Mouse (Mus musculus) lung, embryonic 16.5 days (tissue): Measurements from ENCODE around the gene Araf. TPM values are rescaled to one million over a fixed set of nuclear protein-coding genes. Genes with fewer than 3 reads are reported as not detected.

Source experiments
- ATAC-seq: fragments of 200-750 bp; cut with Nextera tagmentation; 2 replicates; pipeline ENCODE4 v1.8.0; 2017; ENCODE audit warnings: low read depth, mild to moderate bottlenecking, moderate library complexity
- H3K27ac ChIP-seq: fragments of 300-500 bp; sonication (generic); 2 replicates; pipeline ENCODE4 v1.5.1; 2014; ENCODE audit warnings: mild to moderate bottlenecking, control low read depth, low read length
- H3K27me3 ChIP-seq: fragments of 300-500 bp; sonication (generic); 2 replicates; pipeline ENCODE4 v1.6.1; 2014; ENCODE audit warnings: low read depth, low read length, mixed read lengths; ENCODE audit not compliant: control insufficient read depth, insufficient read depth
- H3K36me3 ChIP-seq: fragments of 300-500 bp; sonication (generic); 2 replicates; pipeline ENCODE4 v1.6.1; 2014; ENCODE audit warnings: low read length; ENCODE audit not compliant: control insufficient read depth, insufficient read depth
- H3K4me1 ChIP-seq: fragments of 300-500 bp; sonication (generic); replicated peaks from 2 replicates; pipeline ENCODE4 v1.6.1; 2014; ENCODE audit warnings: low read length, mixed read lengths; ENCODE audit not compliant: control insufficient read depth, insufficient read depth
- H3K4me2 ChIP-seq: fragments of 300-500 bp; sonication (generic); 2 replicates; pipeline ENCODE4 v1.6.1; 2014; ENCODE audit warnings: low read depth, low read length, control low read depth
- H3K4me3 ChIP-seq: fragments of 300-500 bp; sonication (generic); 2 replicates; pipeline ENCODE4 v1.5.1; 2014; ENCODE audit warnings: mild to moderate bottlenecking, low read length, control low read depth
- H3K9ac ChIP-seq: fragments of 300-500 bp; sonication (generic); 2 replicates; pipeline ENCODE4 v1.6.1; 2014; ENCODE audit warnings: low read length, control low read depth
- H3K9me3 ChIP-seq: fragments of 300-500 bp; sonication (generic); 2 replicates; pipeline ENCODE4 v1.6.1; 2016; ENCODE audit warnings: low read length; ENCODE audit not compliant: control insufficient read depth
- WGBS: fragments of 180-500 bp; shearing (Covaris S2); extraction: QIAGEN DNeasy Blood & Tissue Kit; methylation state at CpG from one replicate; pipeline ENCODE4 v1.1.7; 2014; 5-methylcytosine and 5-hydroxymethylcytosine counted together
- polyA plus RNA-seq: library from polyadenylated mRNA; unstranded; fragments of >200 nt; fragmentation: Nextera tagmentation; extraction: Ambion mirVana; gene quantifications from 2 replicates; pipeline ENCODE4 v1.2.1, GENCODE M21; 2015

The Araf gene
- polyA plus RNA-seq, 1 experiment from 2014 or later: 107 TPM

GRCm38 (mm10) chrX:20863161-20864101, 65.8 kb downstream of the Araf start:
- H3K27ac ChIP-seq: no peak overlapping the region
- no peaks in the 10 kb centered on the region; the same call in 1 of the 2 replicates for H3K36me3 ChIP-seq
- ATAC-seq: peak; percentile 6; the same call in 1 of the 2 replicates
- H3K27me3 ChIP-seq: no peaks in the 10 kb centered on the region
- no peaks in the 10 kb centered on the region for H3K9me3 ChIP-seq
- H3K9ac ChIP-seq: no peak overlapping the region
- 80% methylated on average over 9 of the region's 9 CpGs for WGBS
- H3K4me3 ChIP-seq: no peak overlapping the region
- no peaks in the 10 kb centered on the region; the same call in 1 of the 2 replicates for H3K4me1 ChIP-seq
- no peak overlapping the region for H3K4me2 ChIP-seq

- no peak overlapping the region for H3K4me3 ChIP-seq
- no peak overlapping the region for H3K27ac ChIP-seq
- no peak overlapping the region for H3K4me2 ChIP-seq
- H3K27me3 ChIP-seq: no peaks in the 10 kb centered on the region
- no peaks in the 10 kb centered on the region for H3K36me3 ChIP-seq
- ATAC-seq: no peak
- H3K9ac ChIP-seq: no peak overlapping the region
- H3K4me1 ChIP-seq: no peaks in the 10 kb centered on the region
- no peaks in the 10 kb centered on the region for H3K9me3 ChIP-seq
- 45% methylated on average over 4 of the region's 4 CpGs for WGBS
Measured at GRCm38 (mm10) chrX:20868091-20868490, 70.5 kb downstream of the Araf start.

GRCm38 (mm10) chrX:20869203-20869602, 71.6 kb downstream of the Araf start:
- H3K27me3 ChIP-seq: no peaks in the 10 kb centered on the region
- no peaks in the 10 kb centered on the region for H3K9me3 ChIP-seq
- H3K9ac ChIP-seq: no peak overlapping the region
- H3K4me2 ChIP-seq: no peak overlapping the region
- no peaks in the 10 kb centered on the region for H3K4me1 ChIP-seq
- no peak overlapping the region for H3K27ac ChIP-seq
- H3K4me3 ChIP-seq: no peak overlapping the region
- 83% methylated on average over 1 of the region's 1 CpGs for WGBS
- no peaks in the 10 kb centered on the region for H3K36me3 ChIP-seq
- ATAC-seq: no peak

- H3K36me3 ChIP-seq: no peaks in the 10 kb centered on the region
- H3K27ac ChIP-seq: 0 out of 2 replicates have a peak within 1 kb of the TSS, but pooled peaks have one; percentile 31
- 22% methylated on average over 16 of the region's 18 CpGs for WGBS
- H3K4me1 ChIP-seq: no peaks in the 10 kb centered on the region
- no peaks in the 10 kb centered on the region for H3K9me3 ChIP-seq
- no peaks in the 10 kb centered on the region for H3K27me3 ChIP-seq
- peak within 1 kb of the TSS; percentile 48 for H3K4me3 ChIP-seq
- H3K9ac ChIP-seq: peak within 1 kb of the TSS; percentile 61
- peak within 1 kb of the TSS; percentile 56 for H3K4me2 ChIP-seq
- ATAC-seq: peak; percentile 91
Measured at GRCm38 (mm10) chrX:20869962-20870513, 72.4 kb downstream of the Araf start, which contains the start of gene Timp1. TSS of gene Timp1 (plus strand) at chrX:20870166.

GRCm38 (mm10) chrX:20872928-20873500, 75.4 kb downstream of the Araf start:
- Histone ChIP-seq H3K27ac (no peak overlapping the region), H3K36me3 (no peaks in the 10 kb centered on the region), H3K9ac (no peak overlapping the region), H3K9me3 (no peaks in the 10 kb centered on the region), H3K4me1 (no peaks in the 10 kb centered on the region), H3K27me3 (no peaks in the 10 kb centered on the region), H3K4me2 (no peak overlapping the region), H3K4me3 (no peak overlapping the region)
- ATAC-seq: no peak
- WGBS: 27% methylated on average over 11 of the region's 11 CpGs

- Histone ChIP-seq H3K36me3 (no peaks in the 10 kb centered on the region), H3K9ac (no peak overlapping the region), H3K9me3 (no peaks in the 10 kb centered on the region), H3K27me3 (no peaks in the 10 kb centered on the region), H3K4me1 (no peaks in the 10 kb centered on the region), H3K4me3 (no peak overlapping the region), H3K4me2 (no peak overlapping the region), H3K27ac (no peak overlapping the region)
- no peak for ATAC-seq
- 77% methylated on average over 3 of the region's 3 CpGs for WGBS
Measured at GRCm38 (mm10) chrX:20875241-20875640, 77.6 kb downstream of the Araf start.

GRCm38 (mm10) chrX:20910074-20910473, 112.5 kb downstream of the Araf start:
- no peak for ATAC-seq

More at GRCm38 (mm10) chrX:20910074-20910473, 112.5 kb downstream of the Araf start:
- H3K4me2 ChIP-seq: no peak overlapping the region
- H3K27ac ChIP-seq: no peak overlapping the region
- 31% methylated on average over 3 of the region's 3 CpGs for WGBS
- no peaks in the 10 kb centered on the region for H3K9me3 ChIP-seq
- H3K4me1 ChIP-seq: no peaks in the 10 kb centered on the region
- H3K4me3 ChIP-seq: no peak overlapping the region
- no peaks in the 10 kb centered on the region for H3K36me3 ChIP-seq
- no peak overlapping the region for H3K9ac ChIP-seq
- H3K27me3 ChIP-seq: no peaks in the 10 kb centered on the region
